Mouse (Mus musculus) small intestine, adult 2 months (tissue): ENCODE measurements at regions not wholly inside any gene's neighbourhood (a gene's known extent, or its start where the extent isn't known, plus 50 kb on each side); places are given as distances from the start of the nearest gene placed in this dataset.

Experiments
- H3K27ac ChIP-seq: fragments of 200-500 bp; 2 replicates; pipeline ENCODE4 v1.5.1; 2012; ENCODE audit warnings: low read depth, low read length, control low read depth, inconsistent platforms; ENCODE audit not compliant: insufficient read depth
- H3K27me3 ChIP-seq: fragments of 200-500 bp; 2 replicates; pipeline ENCODE4 v1.6.1; 2012; ENCODE audit warnings: mild to moderate bottlenecking, moderate library complexity, low read length, inconsistent platforms; ENCODE audit not compliant: control insufficient read depth, insufficient read depth
- H3K36me3 ChIP-seq: fragments of 200-500 bp; 2 replicates; pipeline ENCODE4 v1.6.1; 2012; ENCODE audit warnings: mild to moderate bottlenecking, low read length, control low read depth, inconsistent platforms; ENCODE audit not compliant: control insufficient read depth, insufficient read depth
- H3K4me1 ChIP-seq: fragments of 200-500 bp; 2 replicates; pipeline ENCODE4 v1.6.1; 2012; ENCODE audit warnings: low read length, inconsistent platforms, mixed read lengths; ENCODE audit not compliant: control insufficient read depth, insufficient read depth, insufficient read length
- H3K4me3 ChIP-seq: fragments of 200-500 bp; 2 replicates; pipeline ENCODE4 v1.5.1; 2012; ENCODE audit warnings: low read depth, mild to moderate bottlenecking, control low read depth, inconsistent platforms, low read length, moderate library complexity
- CTCF ChIP-seq: fragments of 200-500 bp; IDR thresholded peaks from 2 replicates; pipeline ENCODE4 v1.5.1; 2012; ENCODE audit warnings: low read depth, mild to moderate bottlenecking, control low read depth, inconsistent platforms, low read length, moderate library complexity, mixed read lengths; ENCODE audit not compliant: insufficient replicate concordance, insufficient read length; ENCODE audit errors: extremely low read depth
- POLR2A ChIP-seq: fragments of 200-500 bp; IDR thresholded peaks from 2 replicates; pipeline ENCODE4 v1.6.1; 2012; ENCODE audit warnings: low read depth, mild to moderate bottlenecking, control low read depth, inconsistent platforms, low read length, moderate library complexity
- WGBS: fragments of 180-500 bp; shearing (Covaris S2); methylation state at CpG from one replicate; pipeline ENCODE4 v1.1.7; 2018; 5-methylcytosine and 5-hydroxymethylcytosine counted together

- Histone ChIP-seq H3K36me3 (no peaks in the 10 kb centered on the region), H3K27ac (no peak overlapping the region)
- 57% methylated on average over 2 of the region's 2 CpGs for WGBS
These were observed 179.8 kb upstream of the Plxnc1 start for GRCm38 (mm10) chr10:95124476-95124875.

GRCm38 (mm10) chr10:95120007-95120406 is 175.4 kb upstream of the Plxnc1 start:
- H3K27ac ChIP-seq, result peak overlapping the region; percentile 90
- no peak overlapping the region for H3K4me3 ChIP-seq
- no peak for TF ChIP-seq POLR2A
- no peak for TF ChIP-seq CTCF
- H3K4me1 ChIP-seq, result peaks cover 34% of the 10 kb centered on the region
- 39% methylated on average over 4 of the region's 4 CpGs for WGBS
- H3K36me3 ChIP-seq, result no peaks in the 10 kb centered on the region
- no peaks in the 10 kb centered on the region for H3K27me3 ChIP-seq

More at GRCm38 (mm10) chr10:95124476-95124875, 179.8 kb upstream of the Plxnc1 start:
- Histone ChIP-seq H3K4me1 (peaks cover 16% of the 10 kb centered on the region; the same call in 1 of the 2 replicates), H3K4me3 (no peak overlapping the region), H3K27me3 (no peaks in the 10 kb centered on the region)
- no peak for TF ChIP-seq CTCF
- TF ChIP-seq POLR2A, result no peak

GRCm38 (mm10) chr10:95118786-95119351 is 174.2 kb upstream of the Plxnc1 start:
- Histone ChIP-seq H3K4me1 (peaks cover 34% of the 10 kb centered on the region), H3K27me3 (no peaks in the 10 kb centered on the region), H3K36me3 (no peaks in the 10 kb centered on the region), H3K4me3 (no peak overlapping the region), H3K27ac (peak overlapping the region; percentile 90)
- TF ChIP-seq POLR2A (no peak), CTCF (no peak)
- WGBS, result 52% methylated on average over 8 of the region's 8 CpGs

- TF ChIP-seq POLR2A (no peak), CTCF (no peak)
- Histone ChIP-seq H3K36me3 (no peaks in the 10 kb centered on the region), H3K4me1 (peaks cover 36% of the 10 kb centered on the region), H3K27ac (peak overlapping the region; percentile 90), H3K27me3 (no peaks in the 10 kb centered on the region), H3K4me3 (no peak overlapping the region)
- WGBS, result 5% methylated on average over 3 of the region's 3 CpGs
These were observed 173.1 kb upstream of the Plxnc1 start for GRCm38 (mm10) chr10:95117731-95118212.

GRCm38 (mm10) chr10:95117041-95117730 is 172.6 kb upstream of the Plxnc1 start:
- no peaks in the 10 kb centered on the region for H3K36me3 ChIP-seq
- H3K27me3 ChIP-seq, result no peaks in the 10 kb centered on the region
- H3K27ac ChIP-seq, result peak overlapping the region; percentile 97
- H3K4me3 ChIP-seq, result no peak overlapping the region
- TF ChIP-seq POLR2A (no peak), CTCF (no peak)
- peaks cover 36% of the 10 kb centered on the region for H3K4me1 ChIP-seq
- 15% methylated on average over 6 of the region's 6 CpGs for WGBS

GRCm38 (mm10) chr10:95116579-95117011 is 172.0 kb upstream of the Plxnc1 start:
- H3K4me3 ChIP-seq, result no peak overlapping the region
- H3K36me3 ChIP-seq, result no peaks in the 10 kb centered on the region
- peaks cover 41% of the 10 kb centered on the region for H3K4me1 ChIP-seq
- WGBS, result 12% methylated on average over 3 of the region's 3 CpGs
- H3K27ac ChIP-seq, result peak overlapping the region; percentile 97
- TF ChIP-seq POLR2A, result no peak
- no peaks in the 10 kb centered on the region for H3K27me3 ChIP-seq

- WGBS, result 18% methylated on average over 9 of the region's 9 CpGs
- Histone ChIP-seq H3K4me1 (peaks cover 29% of the 10 kb centered on the region; the same call in 1 of the 2 replicates), H3K4me3 (no peak overlapping the region), H3K27me3 (no peaks in the 10 kb centered on the region), H3K36me3 (no peaks in the 10 kb centered on the region), H3K27ac (peak overlapping the region; percentile 74)
- TF ChIP-seq CTCF, result no peak
- TF ChIP-seq POLR2A, result no peak
These were observed 168.3 kb upstream of the Plxnc1 start for GRCm38 (mm10) chr10:95112837-95113388.
